Mouse (Mus musculus): ENCODE data around the gene Stoml1.

DNA sequence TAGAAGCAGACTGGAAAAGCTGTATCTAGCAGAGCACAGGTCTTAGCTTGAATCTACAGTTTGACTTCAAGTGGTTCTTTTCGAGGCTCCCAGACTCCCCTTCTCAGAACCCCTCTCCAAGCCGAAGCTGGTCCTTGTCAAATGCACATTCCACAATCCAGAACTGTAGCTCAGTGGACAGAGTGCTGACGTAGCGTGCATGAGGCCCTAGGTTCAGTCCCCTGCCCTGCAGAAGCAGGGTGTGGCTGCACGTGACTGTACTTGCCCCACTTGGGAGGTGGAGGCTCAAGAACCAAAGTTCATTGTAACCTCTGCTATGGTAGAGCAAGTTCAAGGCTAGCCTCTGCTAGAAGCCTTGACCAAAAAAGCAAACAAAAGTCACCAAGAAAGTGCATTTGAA lies 26.8 kb downstream of the Stoml1 start:
- TF ChIP-seq POLR2A (IDR thresholded peaks at IDR 0.05; ENCODE audit: low read depth, low read length) (no peak), CTCF (IDR thresholded peaks at IDR 0.05; ENCODE audit: extremely low read depth, insufficient read length, insufficient replicate concordance, low read depth, low read length) (no peak)
